Mouse (Mus musculus): Measurements from ENCODE around the gene Lrmda.

The Lrmda gene

GRCm38 (mm10) chr14:22093124-22093523 lies 73.6 kb downstream of the Lrmda start:
- no peak for DNase-seq (ENCODE audit: low read depth)

- no peak for DNase-seq (ENCODE audit: low read depth)
Measured at GRCm38 (mm10) chr14:22101961-22102805, 82.7 kb downstream of the Lrmda start.

GRCm38 (mm10) chr14:22105855-22106254 lies 86.3 kb downstream of the Lrmda start:
- no peak for DNase-seq (ENCODE audit: low read depth)

GRCm38 (mm10) chr14:22106777-22107176 lies 87.3 kb downstream of the Lrmda start:
- DNase-seq (ENCODE audit: low read depth): no peak

GRCm38 (mm10) chr14:22109423-22109822 lies 89.9 kb downstream of the Lrmda start:
- DNase-seq (ENCODE audit: low read depth): no peak

GRCm38 (mm10) chr14:22113463-22114361 lies 94.2 kb downstream of the Lrmda start:
- no peak for DNase-seq (ENCODE audit: low read depth)

GRCm38 (mm10) chr14:22114651-22115351 lies 95.3 kb downstream of the Lrmda start:
- no peak for DNase-seq (ENCODE audit: low read depth)

- DNase-seq (ENCODE audit: low read depth): no peak
Measured at GRCm38 (mm10) chr14:22118096-22118495, 98.6 kb downstream of the Lrmda start.

- DNase-seq (ENCODE audit: low read depth): no peak
Measured at GRCm38 (mm10) chr14:22118512-22118911, 99.0 kb downstream of the Lrmda start.

GRCm38 (mm10) chr14:22126276-22126675 lies 106.8 kb downstream of the Lrmda start:
- no peak for DNase-seq (ENCODE audit: low read depth)

GRCm38 (mm10) chr14:22126859-22127258 lies 107.3 kb downstream of the Lrmda start:
- DNase-seq (ENCODE audit: low read depth): no peak

- DNase-seq (ENCODE audit: low read depth): no peak
Measured at GRCm38 (mm10) chr14:22130950-22131585, 111.6 kb downstream of the Lrmda start.

GRCm38 (mm10) chr14:22139281-22139680 lies 119.8 kb downstream of the Lrmda start:
- no peak for DNase-seq (ENCODE audit: low read depth)

GRCm38 (mm10) chr14:22144014-22144413 lies 124.5 kb downstream of the Lrmda start:
- DNase-seq (ENCODE audit: low read depth): no peak

GRCm38 (mm10) chr14:22145863-22146262 lies 126.4 kb downstream of the Lrmda start:
- no peak for DNase-seq (ENCODE audit: low read depth)

GRCm38 (mm10) chr14:22146508-22147044 lies 127.1 kb downstream of the Lrmda start:
- no peak for DNase-seq (ENCODE audit: low read depth)

- DNase-seq (ENCODE audit: low read depth): no peak
Measured at GRCm38 (mm10) chr14:22147341-22148024, 128.0 kb downstream of the Lrmda start.

GRCm38 (mm10) chr14:22152701-22153100 lies 133.2 kb downstream of the Lrmda start:
- DNase-seq (ENCODE audit: low read depth): no peak

- no peak for DNase-seq (ENCODE audit: low read depth)
Measured at GRCm38 (mm10) chr14:22154096-22154495, 134.6 kb downstream of the Lrmda start.

- no peak for DNase-seq (ENCODE audit: low read depth)
Measured at GRCm38 (mm10) chr14:22155034-22155433, 135.5 kb downstream of the Lrmda start.

- no peak for DNase-seq (ENCODE audit: low read depth)
Measured at GRCm38 (mm10) chr14:22155512-22156026, 136.1 kb downstream of the Lrmda start.

Data from induced T-regulatory cell, adult 2 months (primary cell).